Mouse (Mus musculus) heart, embryonic 13.5 days (tissue): ENCODE measurements around the gene Chn2. TPM values are rescaled to one million over a fixed set of nuclear protein-coding genes. Genes with fewer than 3 reads are reported as not detected.

ENCODE experiments used
- ATAC-seq: fragments of 200-750 bp; cut with Nextera tagmentation; 2 replicates; pipeline ENCODE4 v1.8.0; 2017; ENCODE audit warnings: moderate TSS enrichment; ENCODE audit not compliant: insufficient number of reproducible peaks, low FRiP score, low TSS enrichment; ENCODE audit errors: extremely low read depth
- H3K27ac ChIP-seq: fragments of 300-500 bp; sonication (generic); replicated peaks from 2 replicates; pipeline ENCODE4 v1.5.1; 2015; ENCODE audit warnings: moderate library complexity, mild to moderate bottlenecking, inconsistent platforms
- H3K27me3 ChIP-seq: fragments of 300-500 bp; sonication (generic); replicated peaks from 2 replicates; pipeline ENCODE4 v1.6.1; 2015; ENCODE audit warnings: mild to moderate bottlenecking, inconsistent platforms
- H3K36me3 ChIP-seq: fragments of 300-500 bp; sonication (generic); 2 replicates; pipeline ENCODE4 v1.6.1; 2015; ENCODE audit warnings: mild to moderate bottlenecking, inconsistent platforms
- H3K4me1 ChIP-seq: fragments of 300-500 bp; sonication (generic); 2 replicates; pipeline ENCODE4 v1.6.1; 2015; ENCODE audit warnings: inconsistent platforms
- H3K4me2 ChIP-seq: fragments of 300-500 bp; sonication (generic); 2 replicates; pipeline ENCODE4 v1.6.1; 2015; ENCODE audit warnings: inconsistent platforms, mild to moderate bottlenecking, moderate library complexity
- H3K4me3 ChIP-seq: fragments of 300-500 bp; sonication (generic); 2 replicates; pipeline ENCODE4 v1.5.1; 2015; ENCODE audit warnings: moderate library complexity, mild to moderate bottlenecking, inconsistent platforms
- H3K9ac ChIP-seq: fragments of 300-500 bp; sonication (generic); 2 replicates; pipeline ENCODE4 v1.6.1; 2015; ENCODE audit warnings: inconsistent platforms, mild to moderate bottlenecking, moderate library complexity
- H3K9me3 ChIP-seq: fragments of 300-500 bp; sonication (generic); 2 replicates; pipeline ENCODE4 v1.6.1; 2016; ENCODE audit warnings: inconsistent platforms
- WGBS: fragments of 180-500 bp; shearing (Covaris S2); methylation state at CpG from one replicate; pipeline ENCODE4 v1.1.7; 2015; ENCODE audit warnings: mixed read lengths; 5-methylcytosine and 5-hydroxymethylcytosine counted together
- polyA plus RNA-seq: library from polyadenylated mRNA; unstranded; fragments of >200 nt; fragmentation: Nextera tagmentation; extraction: Ambion mirVana; gene quantifications from 2 replicates; pipeline ENCODE4 v1.2.1, GENCODE M21; 2015

Gene Chn2
- polyA plus RNA-seq = 8.7 and 9.1 TPM in 2 replicates

DNA sequence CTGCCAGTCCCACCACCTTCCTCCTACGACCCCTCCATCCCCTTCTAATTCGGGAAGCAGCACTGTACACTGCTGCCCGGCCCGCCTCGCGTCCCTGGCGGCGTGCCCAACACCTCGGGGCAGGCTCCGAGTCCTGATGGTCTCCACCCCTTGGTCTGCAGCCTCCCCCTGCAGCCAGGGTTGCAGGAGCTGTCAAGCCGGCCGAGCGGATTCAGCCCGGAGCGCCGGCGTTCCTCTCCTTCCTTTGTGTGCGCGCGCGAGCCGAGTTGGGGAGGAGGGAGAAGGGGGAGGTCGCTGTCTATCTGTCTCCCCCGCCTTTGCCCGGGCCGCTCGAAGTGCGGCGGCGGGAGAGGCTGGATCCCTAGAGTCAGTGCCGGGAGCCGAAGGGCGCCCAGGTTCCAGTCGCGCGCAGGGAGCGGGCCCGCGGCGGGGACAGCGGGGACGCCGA lies at the start of gene Chn2:
Chn2 (plus strand) TSS at position 198 of the 448 bp plus-strand sequence.
- peak within 1 kb of the TSS; percentile 95 for H3K4me2 ChIP-seq
- peak within 1 kb of the TSS; percentile 77 for H3K4me3 ChIP-seq
- H3K27ac ChIP-seq = peak within 1 kb of the TSS; percentile 76
- H3K36me3 ChIP-seq = no peaks in the 10 kb centered on the region
- H3K9me3 ChIP-seq = 0 out of 2 replicates have a peak, but pooled peaks cover 3% of the 10 kb centered on the region
- WGBS = under 1% methylated on average over 34 of the region's 43 CpGs
- H3K9ac ChIP-seq = peak within 1 kb of the TSS; percentile 86
- ATAC-seq = peak; percentile 55
- H3K4me1 ChIP-seq = peaks cover 18% of the 10 kb centered on the region
- H3K27me3 ChIP-seq = peaks cover 52% of the 10 kb centered on the region

DNA sequence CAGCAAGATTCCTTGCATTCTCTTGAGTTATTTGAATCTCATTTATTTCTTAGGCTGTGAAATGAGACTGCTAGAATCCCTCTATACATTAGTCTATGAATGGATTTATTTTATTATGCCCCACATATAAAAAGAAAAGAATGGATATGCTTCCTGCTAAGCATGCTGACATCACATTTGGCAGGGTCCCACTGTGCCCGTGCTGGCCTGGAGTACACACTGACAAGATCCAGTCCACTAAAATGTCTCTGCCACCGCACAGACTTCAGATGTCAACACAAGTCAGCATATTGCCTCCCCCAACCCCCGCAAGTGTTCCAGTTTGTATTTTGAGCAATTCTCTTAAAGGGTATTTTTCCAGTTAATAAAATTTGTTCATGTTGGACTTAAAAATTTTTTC lies 47.0 kb upstream of the Chn2 start:
- 44% methylated on average over 3 of the region's 3 CpGs for WGBS
- Histone ChIP-seq H3K27ac (no peak overlapping the region), H3K4me3 (no peak overlapping the region)

GRCm38 (mm10) chr6:53995519-53995918 lies 43.8 kb upstream of the Chn2 start:
- Histone ChIP-seq H3K36me3 (no peaks in the 10 kb centered on the region), H3K4me3 (no peak overlapping the region), H3K4me1 (peaks cover 10% of the 10 kb centered on the region; the same call in 1 of the 2 replicates), H3K9ac (no peak overlapping the region), H3K27ac (no peak overlapping the region), H3K27me3 (no peaks in the 10 kb centered on the region), H3K4me2 (no peak overlapping the region), H3K9me3 (peaks cover 8% of the 10 kb centered on the region; the same call in 1 of the 2 replicates)
- no peak for ATAC-seq
- WGBS = 41% methylated on average over 4 of the region's 4 CpGs

More for the DNA sequence above, 47.0 kb upstream of the Chn2 start:
- H3K4me1 ChIP-seq = peaks cover 10% of the 10 kb centered on the region; the same call in 1 of the 2 replicates
- no peaks in the 10 kb centered on the region for H3K36me3 ChIP-seq
- ATAC-seq = no peak
- H3K9ac ChIP-seq = no peak overlapping the region
- H3K9me3 ChIP-seq = peaks cover 8% of the 10 kb centered on the region; the same call in 1 of the 2 replicates
- no peaks in the 10 kb centered on the region for H3K27me3 ChIP-seq
- H3K4me2 ChIP-seq = no peak overlapping the region

- Histone ChIP-seq H3K4me2 (no peak overlapping the region), H3K4me3 (no peak overlapping the region), H3K9me3 (peaks cover 8% of the 10 kb centered on the region; the same call in 1 of the 2 replicates), H3K27me3 (no peaks in the 10 kb centered on the region), H3K9ac (no peak overlapping the region), H3K27ac (no peak overlapping the region), H3K36me3 (no peaks in the 10 kb centered on the region), H3K4me1 (peaks cover 10% of the 10 kb centered on the region; the same call in 1 of the 2 replicates)
- no peak for ATAC-seq
- WGBS = 74% methylated on average over 3 of the region's 3 CpGs
These were observed 43.0 kb upstream of the Chn2 start for GRCm38 (mm10) chr6:53996226-53996955.

DNA sequence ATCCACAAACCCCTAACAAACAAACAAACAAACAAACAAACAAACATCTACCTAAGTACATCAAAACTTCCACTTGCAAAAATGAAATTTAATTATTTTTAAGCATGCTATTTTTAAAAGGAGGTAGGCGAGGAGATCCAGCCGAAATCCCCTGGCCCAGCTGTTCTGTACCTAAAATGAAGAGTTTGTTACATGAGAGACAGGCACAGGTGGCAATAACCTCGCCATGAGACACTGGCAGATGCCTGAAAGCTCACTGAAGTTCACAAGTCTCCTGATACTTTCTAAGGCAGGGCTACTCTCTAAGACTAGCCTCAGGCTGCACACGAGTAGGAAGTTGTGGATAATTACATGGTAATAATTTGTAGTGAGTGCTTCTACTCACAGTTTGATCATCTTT lies 34.1 kb upstream of the Chn2 start:
- H3K9me3 ChIP-seq = no peaks in the 10 kb centered on the region
- 74% methylated on average over 4 of the region's 4 CpGs for WGBS
- H3K9ac ChIP-seq = no peak overlapping the region
- H3K27me3 ChIP-seq = no peaks in the 10 kb centered on the region
- no peak for ATAC-seq
- no peak overlapping the region for H3K4me2 ChIP-seq
- H3K4me1 ChIP-seq = peaks cover 14% of the 10 kb centered on the region
- H3K4me3 ChIP-seq = no peak overlapping the region
- H3K27ac ChIP-seq = no peak overlapping the region
- no peaks in the 10 kb centered on the region for H3K36me3 ChIP-seq

- peaks cover 14% of the 10 kb centered on the region for H3K4me1 ChIP-seq
- H3K36me3 ChIP-seq = no peaks in the 10 kb centered on the region
- no peak for ATAC-seq
- H3K27ac ChIP-seq = no peak overlapping the region
- H3K9me3 ChIP-seq = no peaks in the 10 kb centered on the region
- H3K27me3 ChIP-seq = no peaks in the 10 kb centered on the region
- no peak overlapping the region for H3K9ac ChIP-seq
- 75% methylated on average over 16 of the region's 16 CpGs for WGBS
- no peak overlapping the region for H3K4me3 ChIP-seq
- H3K4me2 ChIP-seq = no peak overlapping the region
These were observed 30.8 kb upstream of the Chn2 start for GRCm38 (mm10) chr6:54008448-54009120.

DNA sequence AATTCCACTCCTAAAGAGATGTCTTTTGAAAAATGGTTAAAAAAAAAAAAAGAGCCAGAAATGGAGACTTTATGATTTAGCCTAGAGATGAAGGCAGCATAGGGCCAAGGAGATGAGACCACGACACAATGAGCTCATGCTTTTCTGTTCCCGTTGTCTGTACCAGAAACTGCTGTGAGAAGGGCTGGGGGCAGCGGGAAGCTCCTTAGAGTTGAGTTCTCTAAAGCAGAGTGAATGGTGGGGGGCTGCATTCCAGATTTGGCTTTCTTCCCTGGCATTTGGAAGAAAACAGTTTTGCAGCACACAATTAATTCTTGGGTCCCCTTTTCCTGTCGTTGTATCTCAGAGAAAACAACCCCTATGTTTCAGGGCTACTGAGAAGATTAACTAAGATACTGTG lies 30.1 kb upstream of the Chn2 start:
- Histone ChIP-seq H3K4me3 (no peak overlapping the region), H3K36me3 (no peaks in the 10 kb centered on the region), H3K27me3 (no peaks in the 10 kb centered on the region), H3K9ac (no peak overlapping the region), H3K4me2 (no peak overlapping the region), H3K9me3 (no peaks in the 10 kb centered on the region), H3K4me1 (peaks cover 14% of the 10 kb centered on the region), H3K27ac (no peak overlapping the region)
- WGBS = 28% methylated on average over 4 of the region's 4 CpGs
- no peak for ATAC-seq

GRCm38 (mm10) chr6:54010362-54010761 lies 29.0 kb upstream of the Chn2 start:
- H3K9me3 ChIP-seq = no peaks in the 10 kb centered on the region
- WGBS = 78% methylated on average over 9 of the region's 9 CpGs
- ATAC-seq = no peak
- no peaks in the 10 kb centered on the region for H3K27me3 ChIP-seq
- H3K9ac ChIP-seq = no peak overlapping the region
- H3K4me2 ChIP-seq = no peak overlapping the region
- peaks cover 14% of the 10 kb centered on the region for H3K4me1 ChIP-seq
- no peak overlapping the region for H3K27ac ChIP-seq
- no peak overlapping the region for H3K4me3 ChIP-seq
- no peaks in the 10 kb centered on the region for H3K36me3 ChIP-seq

GRCm38 (mm10) chr6:54012163-54012562 lies 27.2 kb upstream of the Chn2 start:
- Histone ChIP-seq H3K9ac (no peak overlapping the region), H3K4me1 (peaks cover 18% of the 10 kb centered on the region), H3K9me3 (no peaks in the 10 kb centered on the region), H3K4me3 (no peak overlapping the region), H3K36me3 (no peaks in the 10 kb centered on the region), H3K27me3 (no peaks in the 10 kb centered on the region), H3K4me2 (no peak overlapping the region), H3K27ac (no peak overlapping the region)
- 78% methylated on average over 1 of the region's 1 CpGs for WGBS
- ATAC-seq = no peak

DNA sequence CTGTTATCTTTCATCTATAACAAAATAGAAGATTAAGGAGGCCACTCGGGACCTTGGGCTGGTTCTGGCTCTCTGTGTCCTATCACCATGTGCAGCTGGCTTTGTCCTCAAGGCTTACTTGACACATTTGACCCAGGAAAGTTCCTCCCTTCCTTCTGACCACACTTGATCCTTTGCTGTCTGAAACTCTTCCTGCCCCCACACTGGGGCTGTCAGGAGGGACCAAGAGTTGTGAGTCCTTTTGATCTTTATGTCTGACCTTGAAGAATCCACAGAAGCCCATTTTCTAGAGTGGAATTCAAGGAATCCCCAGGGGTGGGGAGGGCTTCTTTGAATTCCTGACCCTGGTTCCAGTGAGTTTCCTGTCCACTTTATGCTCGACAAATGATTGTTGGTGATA lies 21.3 kb upstream of the Chn2 start:
- H3K27me3 ChIP-seq = no peaks in the 10 kb centered on the region
- H3K4me3 ChIP-seq = no peak overlapping the region
- no peaks in the 10 kb centered on the region for H3K36me3 ChIP-seq
- peaks cover 22% of the 10 kb centered on the region for H3K4me1 ChIP-seq
- 16% methylated on average over 2 of the region's 2 CpGs for WGBS
- no peak overlapping the region for H3K27ac ChIP-seq
- no peak for ATAC-seq
- H3K4me2 ChIP-seq = no peak overlapping the region
- no peaks in the 10 kb centered on the region for H3K9me3 ChIP-seq
- no peak overlapping the region for H3K9ac ChIP-seq

- Histone ChIP-seq H3K9ac (no peak overlapping the region), H3K4me1 (peaks cover 22% of the 10 kb centered on the region), H3K27ac (no peak overlapping the region), H3K4me2 (no peak overlapping the region), H3K36me3 (no peaks in the 10 kb centered on the region), H3K27me3 (no peaks in the 10 kb centered on the region), H3K9me3 (no peaks in the 10 kb centered on the region), H3K4me3 (no peak overlapping the region)
- ATAC-seq = no peak
- 63% methylated on average over 5 of the region's 5 CpGs for WGBS
These were observed 20.5 kb upstream of the Chn2 start for GRCm38 (mm10) chr6:54018861-54019260.
